Mouse (Mus musculus) intestine, postnatal 0 days (tissue): ENCODE results near the gene Ppid. TPM values are rescaled to one million over a fixed set of nuclear protein-coding genes. Genes with fewer than 3 reads are reported as not detected.
A peak's percentile ranks its signal among the peaks of the same experiment; 100 is the strongest.

Experiments used
- ATAC-seq: fragments of 200-750 bp; cut with Nextera tagmentation; 2 replicates; pipeline ENCODE4 v1.8.0; 2017; ENCODE audit warnings: mild to moderate bottlenecking, moderate TSS enrichment, moderate library complexity
- H3K27ac ChIP-seq: fragments of 300-500 bp; sonication (generic); 2 replicates; pipeline ENCODE4 v1.5.1; 2014; ENCODE audit warnings: mild to moderate bottlenecking, low read depth, low read length, moderate library complexity
- H3K27me3 ChIP-seq: fragments of 300-500 bp; sonication (generic); replicated peaks from 2 replicates; pipeline ENCODE4 v1.6.1; 2014; ENCODE audit warnings: low read length, mixed read lengths; ENCODE audit not compliant: control insufficient read depth, insufficient read depth
- H3K36me3 ChIP-seq: fragments of 300-500 bp; sonication (generic); 2 replicates; pipeline ENCODE4 v1.6.1; 2014; ENCODE audit warnings: mild to moderate bottlenecking, moderate library complexity; ENCODE audit not compliant: control insufficient read depth, insufficient read depth
- H3K4me1 ChIP-seq: fragments of 300-500 bp; sonication (generic); replicated peaks from 2 replicates; pipeline ENCODE4 v1.6.1; 2014; ENCODE audit warnings: antibody characterized with exemption, low read length, mixed read lengths; ENCODE audit not compliant: control insufficient read depth, insufficient read depth
- H3K4me2 ChIP-seq: fragments of 300-500 bp; sonication (generic); replicated peaks from 2 replicates; pipeline ENCODE4 v1.6.1; 2014; ENCODE audit warnings: low read depth, mild to moderate bottlenecking, moderate library complexity
- H3K4me3 ChIP-seq: fragments of 300-500 bp; sonication (generic); 2 replicates; pipeline ENCODE4 v1.5.1; 2014; ENCODE audit warnings: low read depth, low read length
- H3K9ac ChIP-seq: fragments of 300-500 bp; sonication (generic); 2 replicates; pipeline ENCODE4 v1.6.1; 2014; ENCODE audit warnings: mild to moderate bottlenecking, low read depth, low read length
- H3K9me3 ChIP-seq: fragments of 300-500 bp; sonication (generic); 2 replicates; pipeline ENCODE4 v1.6.1; 2016; ENCODE audit warnings: mixed run types; ENCODE audit not compliant: control insufficient read depth
- CTCF ChIP-seq: sonication (generic); IDR thresholded peaks from 2 replicates; pipeline ENCODE4 v1.5.1; 2016; ENCODE audit warnings: low read depth, mild to moderate bottlenecking, control low read depth, antibody characterized with exemption, moderate library complexity
- WGBS: fragments of 180-500 bp; shearing (Covaris S2); extraction: QIAGEN DNeasy Blood & Tissue Kit; methylation state at CpG from one replicate; pipeline ENCODE4 v1.1.7; 2014; 5-methylcytosine and 5-hydroxymethylcytosine counted together
- polyA plus RNA-seq: library from polyadenylated mRNA; unstranded; fragments of >200 nt; fragmentation: Nextera tagmentation; extraction: Ambion mirVana; gene quantifications from 2 replicates; pipeline ENCODE4 v1.2.1, GENCODE M21; 2015

Ppid gene
- polyA plus RNA-seq, 1 experiment from 2014 or later, result 30.7 TPM

GRCm38 (mm10) chr3:79553779-79554178 is 37.4 kb upstream of the Ppid start:
- Histone ChIP-seq H3K9ac (no peak overlapping the region), H3K27me3 (no peaks in the 10 kb centered on the region), H3K4me3 (no peak overlapping the region), H3K9me3 (no peaks in the 10 kb centered on the region), H3K4me2 (no peak overlapping the region), H3K4me1 (no peaks in the 10 kb centered on the region), H3K27ac (no peak overlapping the region), H3K36me3 (no peaks in the 10 kb centered on the region)
- no peak for ATAC-seq
- WGBS, result 96% methylated on average over 3 of the region's 3 CpGs
- no peak for TF ChIP-seq CTCF

- Histone ChIP-seq H3K4me1 (peaks cover 4% of the 10 kb centered on the region; the same call in 1 of the 2 replicates), H3K27ac (no peak overlapping the region), H3K9ac (no peak overlapping the region), H3K36me3 (no peaks in the 10 kb centered on the region), H3K27me3 (no peaks in the 10 kb centered on the region), H3K4me2 (no peak overlapping the region), H3K9me3 (no peaks in the 10 kb centered on the region), H3K4me3 (no peak overlapping the region)
- ATAC-seq, result no peak
- TF ChIP-seq CTCF, result no peak
- WGBS, result 75% methylated on average over 6 of the region's 6 CpGs
These were observed 36.1 kb upstream of the Ppid start for GRCm38 (mm10) chr3:79555061-79555460.

- ATAC-seq, result peak; percentile 52; the same call in 1 of the 2 replicates
- 62% methylated on average over 9 of the region's 9 CpGs for WGBS
These were observed 31.9 kb upstream of the Ppid start for GRCm38 (mm10) chr3:79559021-79559772.

GRCm38 (mm10) chr3:79559773-79560045 is 31.4 kb upstream of the Ppid start:
- H3K4me3 ChIP-seq, result no peak overlapping the region
- H3K27me3 ChIP-seq, result no peaks in the 10 kb centered on the region
- TF ChIP-seq CTCF, result no peak
- peaks cover 4% of the 10 kb centered on the region; the same call in 1 of the 2 replicates for H3K4me1 ChIP-seq
- no peak overlapping the region for H3K9ac ChIP-seq
- no peak for ATAC-seq
- H3K27ac ChIP-seq, result 0 out of 2 replicates have a peak overlapping the region, but pooled peaks have one; percentile 0
- no peak overlapping the region for H3K4me2 ChIP-seq
- no peaks in the 10 kb centered on the region for H3K36me3 ChIP-seq
- no peaks in the 10 kb centered on the region for H3K9me3 ChIP-seq
- WGBS, result 66% methylated on average over 5 of the region's 5 CpGs

More at GRCm38 (mm10) chr3:79559021-79559772, 31.9 kb upstream of the Ppid start:
- no peak for TF ChIP-seq CTCF
- Histone ChIP-seq H3K27ac (0 out of 2 replicates have a peak overlapping the region, but pooled peaks have one; percentile 0), H3K4me2 (no peak overlapping the region), H3K9ac (no peak overlapping the region), H3K4me1 (peaks cover 4% of the 10 kb centered on the region; the same call in 1 of the 2 replicates), H3K27me3 (no peaks in the 10 kb centered on the region), H3K4me3 (no peak overlapping the region), H3K36me3 (no peaks in the 10 kb centered on the region), H3K9me3 (no peaks in the 10 kb centered on the region)

GRCm38 (mm10) chr3:79560555-79560954 is 30.6 kb upstream of the Ppid start:
- no peak for TF ChIP-seq CTCF
- no peak overlapping the region for H3K4me3 ChIP-seq
- H3K4me1 ChIP-seq, result peaks cover 4% of the 10 kb centered on the region; the same call in 1 of the 2 replicates
- no peaks in the 10 kb centered on the region for H3K9me3 ChIP-seq
- H3K36me3 ChIP-seq, result no peaks in the 10 kb centered on the region
- H3K27me3 ChIP-seq, result no peaks in the 10 kb centered on the region
- no peak overlapping the region for H3K9ac ChIP-seq
- H3K4me2 ChIP-seq, result no peak overlapping the region
- H3K27ac ChIP-seq, result no peak overlapping the region
- peak; percentile 88 for ATAC-seq
- WGBS, result 59% methylated on average over 6 of the region's 6 CpGs

GRCm38 (mm10) chr3:79561784-79562715 is 29.1 kb upstream of the Ppid start:
- H3K4me1 ChIP-seq, result peaks cover 4% of the 10 kb centered on the region; the same call in 1 of the 2 replicates
- H3K4me2 ChIP-seq, result no peak overlapping the region
- H3K36me3 ChIP-seq, result no peaks in the 10 kb centered on the region
- TF ChIP-seq CTCF, result no peak
- H3K27me3 ChIP-seq, result no peaks in the 10 kb centered on the region
- no peak for ATAC-seq
- H3K9ac ChIP-seq, result no peak overlapping the region
- no peaks in the 10 kb centered on the region for H3K9me3 ChIP-seq
- 85% methylated on average over 10 of the region's 10 CpGs for WGBS
- H3K4me3 ChIP-seq, result no peak overlapping the region
- no peak overlapping the region for H3K27ac ChIP-seq
